Mouse (Mus musculus) kidney, postnatal 25 days (tissue): ENCODE measurements at regions not wholly inside any gene's neighbourhood (a gene's known extent, or its start where the extent isn't known, plus 50 kb on each side); places are given as distances from the start of the nearest gene placed in this dataset.

ENCODE experiments used
- DNase-seq, 2 experiments: peaks; one replicate each; pipeline ENCODE4 v3.0.0; 2021; ENCODE audit warnings: mixed read lengths in 2 of 2

GRCm38 (mm10) chr14:55301996-55302395 is 80.2 kb downstream of the Dhrs2 start:
- no peak for DNase-seq

GRCm38 (mm10) chr14:55313615-55314014 is 91.8 kb downstream of the Dhrs2 start:
- no peak for DNase-seq

GRCm38 (mm10) chr14:55323897-55324296 is 102.1 kb downstream of the Dhrs2 start:
- DNase-seq = no peak

GRCm38 (mm10) chr14:55324335-55324734 is 102.5 kb downstream of the Dhrs2 start:
- DNase-seq = no peak

- DNase-seq = no peak
Measured at GRCm38 (mm10) chr14:55333812-55334211, 112.0 kb downstream of the Dhrs2 start.

GRCm38 (mm10) chr14:55334305-55334704 is 112.5 kb downstream of the Dhrs2 start:
- no peak for DNase-seq

GRCm38 (mm10) chr14:55335586-55335985 is 113.8 kb downstream of the Dhrs2 start:
- DNase-seq = no peak

- DNase-seq = peak in 1 of 2 experiments; percentile 7
Measured at GRCm38 (mm10) chr14:55336451-55337195, 114.8 kb downstream of the Dhrs2 start.

GRCm38 (mm10) chr14:55338010-55338409 is 116.2 kb downstream of the Dhrs2 start:
- DNase-seq = no peak

- DNase-seq = no peak
Measured at GRCm38 (mm10) chr14:55338500-55338899, 116.7 kb downstream of the Dhrs2 start.

- no peak for DNase-seq
Measured at GRCm38 (mm10) chr14:55339036-55339614, 117.3 kb downstream of the Dhrs2 start.

GRCm38 (mm10) chr14:55343341-55343740 is 121.5 kb downstream of the Dhrs2 start:
- DNase-seq = no peak

GRCm38 (mm10) chr14:55343914-55344313 is 122.1 kb downstream of the Dhrs2 start:
- no peak for DNase-seq

- no peak for DNase-seq
Measured at GRCm38 (mm10) chr14:55345091-55345490, 123.3 kb downstream of the Dhrs2 start.

GRCm38 (mm10) chr14:55348098-55348497 is 126.3 kb downstream of the Dhrs2 start:
- DNase-seq = no peak

GRCm38 (mm10) chr14:55357258-55357657 is 121.3 kb upstream of the Dhrs4 start:
- no peak for DNase-seq

- DNase-seq = no peak
Measured at GRCm38 (mm10) chr14:55358429-55358828, 120.1 kb upstream of the Dhrs4 start.

GRCm38 (mm10) chr14:55362316-55362715 is 116.2 kb upstream of the Dhrs4 start:
- no peak for DNase-seq

GRCm38 (mm10) chr14:55362757-55363156 is 115.8 kb upstream of the Dhrs4 start:
- DNase-seq = no peak

GRCm38 (mm10) chr14:55370384-55370783 is 108.2 kb upstream of the Dhrs4 start:
- DNase-seq = no peak

- DNase-seq = no peak
Measured at GRCm38 (mm10) chr14:55372960-55373359, 105.6 kb upstream of the Dhrs4 start.

- DNase-seq = peak; percentile 2 to 37
Measured at GRCm38 (mm10) chr14:55386773-55387172, 91.8 kb upstream of the Dhrs4 start.

- no peak for DNase-seq
Measured at GRCm38 (mm10) chr14:55387378-55387777, 91.2 kb upstream of the Dhrs4 start.

GRCm38 (mm10) chr14:55392390-55392789 is 86.2 kb upstream of the Dhrs4 start:
- DNase-seq = no peak

GRCm38 (mm10) chr14:55406146-55406545 is 72.4 kb upstream of the Dhrs4 start:
- DNase-seq = no peak
